Mouse (Mus musculus) thymus, adult 2 months (tissue): ENCODE measurements around the gene Xlr5a. TPM values are rescaled to one million over a fixed set of nuclear protein-coding genes. Genes with fewer than 3 reads are reported as not detected.
"Not testable (repeated sequence)": the region's sequence is repeated elsewhere in the genome, so short reads cannot be mapped to it uniquely, and the experiment has no call there.

ENCODE experiments used
- DNase-seq: peaks from one replicate; pipeline ENCODE4 v3.0.0; 2021
- H3K27ac ChIP-seq: fragments of 200-500 bp; 2 replicates; pipeline ENCODE4 v1.5.1; 2012; ENCODE audit warnings: low read length, control low read depth; ENCODE audit not compliant: control insufficient read depth, insufficient read depth
- H3K27me3 ChIP-seq: fragments of 200-500 bp; 2 replicates; pipeline ENCODE4 v1.6.1; 2012; ENCODE audit warnings: mild to moderate bottlenecking, low read length, moderate library complexity, mixed read lengths; ENCODE audit not compliant: control insufficient read depth, insufficient read depth
- H3K36me3 ChIP-seq: fragments of 200-500 bp; 2 replicates; pipeline ENCODE4 v1.6.1; 2012; ENCODE audit warnings: mild to moderate bottlenecking, low read length, moderate library complexity; ENCODE audit not compliant: control insufficient read depth, insufficient read depth
- H3K4me1 ChIP-seq: fragments of 200-500 bp; replicated peaks from 2 replicates; pipeline ENCODE4 v1.6.1; 2012; ENCODE audit warnings: low read length; ENCODE audit not compliant: control insufficient read depth, insufficient read depth
- H3K4me3 ChIP-seq: fragments of 200-500 bp; 2 replicates; pipeline ENCODE4 v1.5.1; 2012; ENCODE audit warnings: mild to moderate bottlenecking, low read length, control low read depth, moderate library complexity; ENCODE audit not compliant: control insufficient read depth, insufficient read depth
- CTCF ChIP-seq: fragments of 200-500 bp; IDR thresholded peaks from 2 replicates; pipeline ENCODE4 v1.5.1; 2012; ENCODE audit warnings: mild to moderate bottlenecking, control low read depth, low read length, moderate library complexity, borderline replicate concordance; ENCODE audit not compliant: control insufficient read depth, poor library complexity, insufficient read depth; ENCODE audit errors: extremely low read depth
- POLR2A ChIP-seq: fragments of 200-500 bp; IDR thresholded peaks from 2 replicates; pipeline ENCODE4 v1.6.1; 2012; ENCODE audit warnings: mild to moderate bottlenecking, low read length, control low read depth, moderate library complexity; ENCODE audit not compliant: control insufficient read depth, poor library complexity, insufficient read depth; ENCODE audit errors: extremely low read depth
- WGBS: fragments of 180-500 bp; shearing (Covaris S2); methylation state at CpG from one replicate; pipeline ENCODE4 v1.1.7; 2018; 5-methylcytosine and 5-hydroxymethylcytosine counted together
- polyA plus RNA-seq: library from polyadenylated mRNA; depleted of rRNA; stranded (reverse); fragments of >200 nt; gene quantifications from 2 replicates; pipeline ENCODE4 v1.2.3, GENCODE M21; 2012

Xlr5a gene
- polyA plus RNA-seq, 1 experiment: 0.05 TPM

DNA sequence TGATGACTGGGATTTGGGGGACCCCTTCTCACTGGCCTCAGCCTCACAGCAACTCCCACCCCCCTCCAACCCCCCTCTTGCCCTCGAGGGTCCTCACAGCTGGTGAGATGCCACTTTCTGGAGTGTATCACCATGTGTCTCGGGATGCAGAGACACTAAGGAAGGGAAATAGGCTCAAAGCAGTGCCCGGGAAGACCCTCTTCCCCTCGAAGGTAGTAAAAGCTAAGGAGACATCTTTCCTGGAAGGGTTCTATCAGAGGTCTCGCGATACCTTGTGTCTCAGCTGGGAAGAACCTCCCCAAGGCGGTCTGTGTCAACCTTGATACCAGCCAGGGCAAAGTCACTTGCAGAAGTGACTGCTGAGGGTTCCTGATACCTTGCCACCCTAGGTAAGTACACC is 176.0 kb downstream of the Xlr5a start, which contains the start of gene Gm14685:
Gm14685 (plus strand) TSS at position 301 of the 400 bp plus-strand sequence.
- not testable (repeated sequence) for H3K27me3 ChIP-seq, DNase-seq, H3K4me1 ChIP-seq, H3K36me3 ChIP-seq, H3K27ac ChIP-seq, H3K4me3 ChIP-seq
- WGBS: no CpG with 5 or more reads among the region's 7 CpGs

DNA sequence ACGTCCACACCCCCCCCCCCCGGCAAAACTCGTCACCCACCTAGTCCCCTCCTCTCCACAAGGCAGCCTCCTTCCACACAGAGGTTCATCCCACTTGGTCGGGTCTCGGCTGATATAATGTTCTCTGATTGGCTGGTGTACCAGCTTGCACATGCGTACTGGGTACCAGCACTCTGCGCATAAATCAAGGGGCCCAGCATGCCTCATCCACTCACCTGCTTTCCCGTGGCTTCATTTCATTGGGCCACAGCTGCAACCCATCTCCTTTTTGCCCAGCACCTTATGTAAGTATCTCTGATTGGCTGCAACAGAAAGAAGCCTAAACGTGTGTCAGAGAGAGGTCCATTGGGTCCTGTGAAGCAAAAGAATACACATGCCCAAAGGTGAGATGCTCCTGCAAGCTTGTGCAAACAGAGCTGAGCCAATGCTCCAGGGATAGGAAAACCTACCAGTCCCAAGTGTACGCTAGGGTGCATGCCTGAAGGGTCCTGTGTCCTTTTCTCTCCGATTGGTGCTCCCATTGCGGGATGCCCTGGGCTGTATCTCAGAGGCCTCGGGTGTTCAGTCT is 195.8 kb downstream of the Xlr5a start, which contains the start of gene Xlr3a:
Xlr3a (minus strand) TSS at position 155 of the 568 bp plus-strand sequence.
- DNase-seq, H3K36me3 ChIP-seq, H3K4me1 ChIP-seq, H3K27me3 ChIP-seq, H3K27ac ChIP-seq, H3K4me3 ChIP-seq: not testable (repeated sequence)
- WGBS: 88% methylated on average over 12 of the region's 13 CpGs

DNA sequence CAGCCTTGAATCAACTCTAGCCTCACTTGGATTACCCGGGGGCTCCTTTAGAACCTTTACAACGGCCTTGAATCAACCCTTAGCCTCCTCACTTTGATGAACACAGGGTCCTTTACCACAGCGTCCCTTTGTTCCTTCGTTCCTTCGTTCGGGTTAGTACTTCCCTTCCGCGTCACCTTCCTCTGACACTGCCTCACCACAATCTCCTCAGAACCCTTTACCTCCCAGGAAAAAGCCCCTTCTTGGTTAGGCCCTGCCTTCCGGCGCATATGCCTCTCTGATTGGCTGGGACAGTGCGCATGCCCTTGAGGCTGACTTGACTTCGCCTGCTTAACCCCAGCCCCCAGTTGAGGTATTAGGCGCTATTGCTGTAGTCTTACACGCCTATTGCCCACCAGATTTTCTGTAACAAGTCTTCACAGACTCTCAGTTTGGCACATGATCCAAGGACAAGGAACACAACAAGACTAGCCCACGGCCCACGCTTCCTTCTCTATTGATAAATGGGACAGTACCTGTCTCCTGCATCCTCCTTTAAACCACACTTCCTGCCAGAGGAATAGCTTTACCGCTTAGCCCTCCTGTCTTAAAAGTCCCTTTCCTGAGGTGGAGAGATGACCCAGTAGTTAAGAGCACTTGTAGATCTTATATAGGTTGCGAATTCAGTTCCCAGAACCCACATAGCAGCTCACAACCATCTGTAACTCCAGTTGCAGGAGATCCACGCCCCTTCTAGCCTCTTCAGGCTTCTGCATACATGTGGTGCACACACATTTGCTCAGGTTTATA is 210.3 kb downstream of the Xlr5a start, which contains the start of gene Xlr4a:
Xlr4a (minus strand) TSS at position 212 of the 789 bp plus-strand sequence.
- peak within 1 kb of the TSS; percentile 42 for H3K4me3 ChIP-seq
- not testable (repeated sequence) for H3K27ac ChIP-seq, H3K4me1 ChIP-seq, H3K36me3 ChIP-seq, H3K27me3 ChIP-seq
- peak; percentile 49 for DNase-seq
- WGBS: 13% methylated on average over 19 of the region's 19 CpGs

DNA sequence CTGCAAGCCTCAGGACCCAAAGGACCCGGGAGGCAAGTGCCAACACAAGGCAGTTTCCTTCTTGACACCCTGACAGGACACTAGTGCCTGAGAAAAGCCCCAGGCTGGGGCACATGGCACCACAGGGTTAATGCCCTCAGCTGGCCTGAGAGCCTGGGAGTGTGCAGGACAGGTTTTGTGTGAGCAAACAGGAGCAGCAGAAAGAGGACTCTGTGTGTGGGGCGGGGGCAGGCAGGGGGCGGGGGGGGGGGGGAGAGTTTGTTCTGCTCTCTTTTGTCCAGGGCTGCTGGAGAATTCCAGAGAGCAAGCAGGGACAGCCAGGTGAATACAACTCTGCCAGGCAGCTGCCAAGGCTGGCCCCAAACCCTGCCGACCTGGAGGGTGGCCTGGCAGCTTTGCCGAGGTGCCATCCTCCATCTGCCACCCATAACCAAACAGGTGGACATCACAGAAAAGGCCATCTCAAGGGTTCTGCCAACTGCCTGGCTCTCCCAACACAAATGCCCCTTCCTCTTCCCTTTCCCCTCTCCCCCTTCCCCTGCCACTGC is 225.9 kb downstream of the Xlr5a start:
- not testable (repeated sequence) for H3K27ac ChIP-seq
- no CpG with 5 or more reads among the region's 5 CpGs for WGBS

DNA sequence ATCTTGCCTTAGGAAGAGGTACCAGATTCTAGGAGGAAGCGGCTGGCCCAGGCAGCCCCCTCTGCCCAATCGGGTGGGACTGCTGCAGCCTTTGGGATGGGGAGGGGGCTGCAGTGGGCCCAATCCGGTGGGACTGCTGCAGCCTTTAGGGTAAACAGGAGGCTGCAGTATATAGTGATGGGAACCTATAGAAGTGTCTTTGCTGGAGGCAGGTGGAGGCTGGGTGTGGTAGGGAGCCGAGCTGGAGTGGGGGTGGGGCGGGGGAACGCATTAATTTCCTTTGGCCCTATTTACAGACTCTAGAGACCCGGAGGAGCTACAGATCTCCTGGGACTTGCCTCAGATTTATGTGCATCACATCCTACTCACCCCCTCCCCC is 228.4 kb downstream of the Xlr5a start, which contains the start of gene Pnma3:
Pnma3 (plus strand) TSS at position 373 of the 379 bp plus-strand sequence.
- H3K4me1 ChIP-seq: no peaks in the 10 kb centered on the region
- no peak within 1 kb of the TSS for H3K27ac ChIP-seq
- no peak for DNase-seq
- H3K4me3 ChIP-seq: no peak within 1 kb of the TSS
- WGBS: 30% methylated on average over 5 of the region's 7 CpGs
- no peaks in the 10 kb centered on the region for H3K27me3 ChIP-seq
- no peak for TF ChIP-seq CTCF
- no peak for TF ChIP-seq POLR2A
- H3K36me3 ChIP-seq: no peaks in the 10 kb centered on the region

More for the DNA sequence above, 225.9 kb downstream of the Xlr5a start:
- DNase-seq, H3K4me3 ChIP-seq, H3K36me3 ChIP-seq, H3K27me3 ChIP-seq, H3K4me1 ChIP-seq: not testable (repeated sequence)

DNA sequence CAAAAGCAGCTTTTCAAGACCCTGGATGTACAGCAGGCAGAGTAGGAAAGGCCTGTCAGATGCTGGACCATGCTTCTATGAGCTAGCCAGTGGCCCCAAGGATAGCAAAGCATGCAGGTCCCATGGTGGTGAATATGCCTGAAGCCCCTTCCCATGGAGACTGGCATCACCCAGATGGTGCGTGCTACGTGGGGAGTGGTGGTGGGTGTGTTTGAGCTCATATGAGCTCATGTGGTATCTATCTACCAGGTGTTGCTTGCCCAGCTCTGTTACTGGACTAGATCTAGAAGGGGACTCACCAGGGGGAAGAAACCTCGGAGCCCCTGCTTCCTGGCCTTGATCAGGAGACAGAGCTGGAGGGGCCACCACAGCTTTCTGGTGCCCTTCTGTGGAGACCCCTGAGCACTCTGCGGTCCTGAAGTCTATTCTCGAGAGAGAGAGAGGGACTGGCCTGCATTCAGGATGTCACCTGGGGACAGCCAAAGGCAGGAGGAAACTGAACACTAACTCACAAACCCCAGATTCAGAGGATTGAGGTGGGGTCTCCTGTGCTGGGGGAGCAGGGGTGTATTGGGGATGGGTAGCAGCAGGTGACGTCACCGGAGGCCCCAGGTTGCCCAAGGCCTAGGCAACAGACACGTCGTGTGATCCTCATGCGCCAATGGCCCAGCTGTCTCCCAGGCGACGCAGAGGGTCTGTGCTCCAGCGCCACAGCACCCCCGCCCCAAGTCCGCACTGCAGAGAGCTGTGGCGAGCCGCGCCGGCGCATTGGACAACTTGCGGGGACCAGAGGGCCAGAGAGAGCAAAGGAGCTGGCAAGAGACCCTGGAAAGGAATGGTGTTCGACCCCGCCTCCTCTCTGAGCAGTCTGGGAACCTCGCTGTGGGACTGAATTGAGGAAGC is 229.0 kb downstream of the Xlr5a start:
- no peaks in the 10 kb centered on the region for H3K36me3 ChIP-seq
- H3K4me1 ChIP-seq: no peaks in the 10 kb centered on the region
- no peak for DNase-seq
- 81% methylated on average over 24 of the region's 24 CpGs for WGBS
- H3K27ac ChIP-seq: no peak overlapping the region
- H3K27me3 ChIP-seq: no peaks in the 10 kb centered on the region
- no peak overlapping the region for H3K4me3 ChIP-seq
- no peak for TF ChIP-seq POLR2A
